Comparison of ENCODE assay signal across 8 mouse cellular contexts in genomic region chr13:81657351-81658052, GRCm38 (mm10). TPM values are rescaled to one million over a fixed set of nuclear protein-coding genes. Genes with fewer than 3 reads are reported as not detected.
DNase-seq lines count a peak whose midpoint lies in the region; ATAC-seq and TF ChIP-seq lines count a peak whose summit lies in the region.

Gene Lysmd3, plus strand, starts transcription at chr13:81657663.

- no peak for TF ChIP-seq EP300 in CH12.LX (IDR thresholded peaks at IDR 0.05; ENCODE audit: low read length)
- no peak for TF ChIP-seq EP300 in heart, postnatal 0 days (IDR thresholded peaks at IDR 0.05; ENCODE audit: low read depth)

- H3K9ac ChIP-seq in CH12.LX (ENCODE audit: insufficient read depth, low read depth): peak within 1 kb of the TSS; percentile 63
- H3K9ac ChIP-seq in forebrain, embryonic 12.5 days: peak within 1 kb of the TSS; percentile 83
- H3K9ac ChIP-seq in heart, postnatal 0 days (replicated peaks; ENCODE audit: low read depth, low read length): peak within 1 kb of the TSS; percentile 92
- H3K9ac ChIP-seq in liver, embryonic 16.5 days (ENCODE audit: low read depth, low read length): peak within 1 kb of the TSS; percentile 96
- peak within 1 kb of the TSS; percentile 91 for H3K9ac ChIP-seq in neural tube, embryonic 13.5 days

- in situ Hi-C loops in CH12.LX (cut with MboI; ENCODE audit: low pct_ligation_motif_present, low pct_unique_long_range_greater_than_20kb, low sequenced_read_pairs): no loop called here

- peak; percentile 99 for ATAC-seq in forebrain, embryonic 12.5 days (ENCODE audit: low FRiP score)
- peak; percentile 100 for ATAC-seq in heart, postnatal 0 days (ENCODE audit: insufficient read depth, low read depth)
- peak; percentile 99 for ATAC-seq in liver, embryonic 16.5 days (ENCODE audit: low read depth)
- peak; percentile 100 for ATAC-seq in neural tube, embryonic 13.5 days (ENCODE audit: low read depth)

- peaks cover 7 to 13% of the 10 kb centered on the region in 2 experiments; a peak in 3 of 4 replicates for H3K4me1 ChIP-seq in CH12.LX (ENCODE audit: control insufficient read depth in 1 of 2, insufficient read depth in 2 of 2)
- peaks cover 20% of the 10 kb centered on the region for H3K4me1 ChIP-seq in forebrain, embryonic 12.5 days
- H3K4me1 ChIP-seq in heart, postnatal 0 days (ENCODE audit: control insufficient read depth, insufficient read depth): peaks cover 11% of the 10 kb centered on the region; the same call in 1 of the 2 replicates
- H3K4me1 ChIP-seq in liver, embryonic 16.5 days (ENCODE audit: control insufficient read depth, low read depth, low read length): peaks cover 13% of the 10 kb centered on the region
- H3K4me1 ChIP-seq in neural tube, embryonic 13.5 days (replicated peaks): peaks cover 18% of the 10 kb centered on the region
- peaks cover 5% of the 10 kb centered on the region for H3K4me1 ChIP-seq in testis, adult 2 months (ENCODE audit: control insufficient read depth, insufficient read depth, low read length)

- peak within 1 kb of the TSS; percentile 25; the same call in 1 of the 2 replicates for H3K27ac ChIP-seq in CH12.LX (ENCODE audit: insufficient read depth, low read depth)
- H3K27ac ChIP-seq in forebrain, embryonic 12.5 days: peak within 1 kb of the TSS; percentile 93
- H3K27ac ChIP-seq in heart, postnatal 0 days (ENCODE audit: low read depth): peak within 1 kb of the TSS; percentile 91
- peak within 1 kb of the TSS; percentile 95 for H3K27ac ChIP-seq in liver, embryonic 16.5 days (ENCODE audit: low read length)
- H3K27ac ChIP-seq in neural tube, embryonic 13.5 days (replicated peaks): peak within 1 kb of the TSS; percentile 92
- H3K27ac ChIP-seq in testis, adult 2 months (ENCODE audit: control insufficient read depth, insufficient read depth, low read depth, low read length): peak within 1 kb of the TSS; percentile 90

- H3K9me3 ChIP-seq in CH12.LX (replicated peaks; ENCODE audit: low read length): peaks cover 4% of the 10 kb centered on the region
- H3K9me3 ChIP-seq in forebrain, embryonic 12.5 days: no peaks in the 10 kb centered on the region
- H3K9me3 ChIP-seq in heart, postnatal 0 days (replicated peaks; ENCODE audit: control insufficient read depth, low read length): no peaks in the 10 kb centered on the region
- H3K9me3 ChIP-seq in liver, embryonic 16.5 days (replicated peaks; ENCODE audit: control insufficient read depth, low read length): no peaks in the 10 kb centered on the region
- no peaks in the 10 kb centered on the region for H3K9me3 ChIP-seq in neural tube, embryonic 13.5 days

- no peak for TF ChIP-seq CTCF in CH12.LX (conservative IDR thresholded peaks at IDR 0.05 in 1 of 2, IDR thresholded peaks at IDR 0.05 in 1 of 2; ENCODE audit: low read depth in 2 of 2, low read length in 2 of 2)
- no peak for TF ChIP-seq CTCF in heart, postnatal 0 days (IDR thresholded peaks at IDR 0.05; ENCODE audit: low read depth)
- no peak for TF ChIP-seq CTCF in testis, adult 2 months (IDR thresholded peaks at IDR 0.05; ENCODE audit: control insufficient read depth, insufficient read depth, insufficient replicate concordance, low read depth, low read length)

- H3K4me3 ChIP-seq in CH12.LX (replicated peaks in 1 of 3; ENCODE audit: low read depth in 2 of 3, low read length in 2 of 3, poor library complexity in 1 of 3): peak within 1 kb of the TSS; percentile 73 to 94 (median 81)
- peak within 1 kb of the TSS; percentile 72 for H3K4me3 ChIP-seq in forebrain, embryonic 12.5 days (replicated peaks)
- peak within 1 kb of the TSS; percentile 95 for H3K4me3 ChIP-seq in heart, postnatal 0 days (ENCODE audit: low read depth, low read length)
- peak within 1 kb of the TSS; percentile 94 for H3K4me3 ChIP-seq in liver, embryonic 16.5 days (ENCODE audit: low read depth, low read length)
- peak within 1 kb of the TSS; percentile 86 for H3K4me3 ChIP-seq in neural tube, embryonic 13.5 days
- H3K4me3 ChIP-seq in testis, adult 2 months (ENCODE audit: control insufficient read depth, low read depth, low read length): peak within 1 kb of the TSS; percentile 93

- peak within 1 kb of the TSS; percentile 91 for H3K4me2 ChIP-seq in CH12.LX (ENCODE audit: insufficient read depth, low read depth, poor library complexity, severe bottlenecking)
- peak within 1 kb of the TSS; percentile 72 for H3K4me2 ChIP-seq in forebrain, embryonic 12.5 days
- H3K4me2 ChIP-seq in heart, postnatal 0 days (ENCODE audit: low read depth, low read length): peak within 1 kb of the TSS; percentile 72
- peak within 1 kb of the TSS; percentile 66 for H3K4me2 ChIP-seq in liver, embryonic 16.5 days (ENCODE audit: low read depth, low read length)
- H3K4me2 ChIP-seq in neural tube, embryonic 13.5 days: peak within 1 kb of the TSS; percentile 82

- TF ChIP-seq RAD21 in CH12.LX (IDR thresholded peaks at IDR 0.05; ENCODE audit: low read depth, low read length): no peak

- peak; percentile 80 for DNase-seq in CH12.LX (ENCODE audit: extremely low read depth)
- DNase-seq in c-Kit-positive CD71-positive TER-119-negative erythroid progenitor cells, embryonic 14.5 days (ENCODE audit: low read depth): peak; percentile 80
- DNase-seq in heart, postnatal 0 days (ENCODE audit: low spot score): peak; percentile 90
- peak; percentile 95 to 97 for DNase-seq in kidney, postnatal 4 days

- dilution Hi-C loops in CH12.LX (cut with MboI; ENCODE audit: extremely low pct_ligation_motif_present, extremely low pct_unique_long_range_greater_than_20kb, low sequenced_read_pairs): no loop called here

- WGBS in forebrain, embryonic 12.5 days: under 1% methylated on average over 69 of the region's 73 CpGs
- WGBS in heart, postnatal 0 days: under 1% methylated on average over 52 of the region's 73 CpGs
- under 1% methylated on average over 73 of the region's 73 CpGs for WGBS in liver, embryonic 16.5 days (ENCODE audit: insufficient replicate concordance)
- WGBS in neural tube, embryonic 13.5 days: 2% methylated on average over 73 of the region's 73 CpGs

- H3K79me2 ChIP-seq in CH12.LX (replicated peaks; ENCODE audit: control insufficient read depth, extremely low read depth, insufficient read depth, poor library complexity, severe bottlenecking): peaks cover 11% of the 10 kb centered on the region

- H3K27me3 ChIP-seq in CH12.LX (replicated peaks): no peaks in the 10 kb centered on the region
- no peaks in the 10 kb centered on the region for H3K27me3 ChIP-seq in forebrain, embryonic 12.5 days
- H3K27me3 ChIP-seq in heart, postnatal 0 days (ENCODE audit: control insufficient read depth, insufficient read depth, low read length): no peaks in the 10 kb centered on the region
- no peaks in the 10 kb centered on the region for H3K27me3 ChIP-seq in liver, embryonic 16.5 days (ENCODE audit: control insufficient read depth, insufficient read depth, low read depth, low read length)
- no peaks in the 10 kb centered on the region for H3K27me3 ChIP-seq in neural tube, embryonic 13.5 days
- no peaks in the 10 kb centered on the region for H3K27me3 ChIP-seq in testis, adult 2 months (ENCODE audit: control insufficient read depth, insufficient read depth, low read length)

- peak; percentile 81 for TF ChIP-seq POLR2A in CH12.LX (IDR thresholded peaks at IDR 0.05; ENCODE audit: low read depth, low read length)
- peak; percentile 88 for TF ChIP-seq POLR2A in testis, adult 2 months (IDR thresholded peaks at IDR 0.05; ENCODE audit: control insufficient read depth, low read depth, low read length)

- H3K36me3 ChIP-seq in CH12.LX (replicated peaks in 1 of 2; ENCODE audit: control insufficient read depth in 1 of 2, insufficient read depth in 1 of 2, low read length in 1 of 2): peaks cover 2 to 3% of the 10 kb centered on the region in 2 experiments
- H3K36me3 ChIP-seq in forebrain, embryonic 12.5 days (replicated peaks): no peaks in the 10 kb centered on the region; the same call in 1 of the 2 replicates
- no peaks in the 10 kb centered on the region for H3K36me3 ChIP-seq in heart, postnatal 0 days (replicated peaks; ENCODE audit: control insufficient read depth, insufficient read depth, low read length)
- H3K36me3 ChIP-seq in liver, embryonic 16.5 days (ENCODE audit: control insufficient read depth, insufficient read depth): no peaks in the 10 kb centered on the region
- H3K36me3 ChIP-seq in neural tube, embryonic 13.5 days: peaks cover 2% of the 10 kb centered on the region; the same call in 1 of the 2 replicates
- no peaks in the 10 kb centered on the region for H3K36me3 ChIP-seq in testis, adult 2 months (ENCODE audit: control insufficient read depth, insufficient read depth, low read length)

TF ChIP-seq in CH12.LX, 34 proteins besides CTCF, POLR2A, EP300 and RAD21 (continues in another document):
- TF ChIP-seq KAT2A (IDR thresholded peaks at IDR 0.05; ENCODE audit: insufficient replicate concordance, low read length) (no peak), IRF4 (IDR thresholded peaks at IDR 0.05; ENCODE audit: low read depth, low read length) (peak; percentile 24; the same call in 1 of the 2 replicates), HCFC1 (IDR thresholded peaks at IDR 0.05; ENCODE audit: low read depth, low read length) (peak; percentile 41; the same call in 1 of the 2 replicates), RCOR1 (conservative IDR thresholded peaks at IDR 0.05; ENCODE audit: low read depth, low read length) (0 out of 2 replicates have a peak, but pooled peaks have one; percentile 28), MAX (IDR thresholded peaks at IDR 0.05; ENCODE audit: low read length) (peak; percentile 23; the same call in 1 of the 2 replicates), CHD2 (IDR thresholded peaks at IDR 0.05; ENCODE audit: low read length) (no peak), USF2 (conservative IDR thresholded peaks at IDR 0.05; ENCODE audit: low read depth, low read length) (no peak), ZNF384 (IDR thresholded peaks at IDR 0.05; ENCODE audit: low read depth, low read length) (no peak), MAZ (IDR thresholded peaks at IDR 0.05; ENCODE audit: low read depth, low read length) (no peak; the same call in 1 of the 2 replicates), POLR2AphosphoS2 (IDR thresholded peaks at IDR 0.05; ENCODE audit: low read depth, low read length) (peak; percentile 54; the same call in 1 of the 2 replicates), PAX5 (IDR thresholded peaks at IDR 0.05; ENCODE audit: low read length) (no peak), TCF12 (IDR thresholded peaks at IDR 0.05; ENCODE audit: low read depth, low read length) (peak; percentile 62)

RNA-seq across cellular contexts. Expression of gene Lysmd3, which starts in this region (rescaled TPM):
- 12.4 and 15.1 TPM in 2 replicates for total RNA-seq in CH12.LX (2012; rRNA removed)
- 17.7 and 19.7 TPM in 2 replicates for total RNA-seq in CH12.LX (2014; rRNA removed)
- 7.3 and 9.0 TPM in 2 replicates for polyA plus RNA-seq in CH12.LX (2012; ENCODE audit: insufficient read length, low read depth)
- polyA plus RNA-seq in forebrain, embryonic 12.5 days (2016; fragmentation: Nextera tagmentation; extraction: Ambion mirVana): 22.2 and 26.3 TPM in 2 replicates
- total RNA-seq in heart, postnatal 0 days (2014; rRNA removed; ENCODE audit: low replicate concordance): 23.8 and 62.8 TPM in 2 replicates
- 14.9 and 16.3 TPM in 2 replicates for polyA plus RNA-seq in heart, postnatal 0 days (2015; fragmentation: Nextera tagmentation; extraction: Ambion mirVana)
- 18.7 and 19.0 TPM in 2 replicates for polyA plus RNA-seq in liver, embryonic 16.5 days (2015; fragmentation: Nextera tagmentation; extraction: Ambion mirVana)
- 18.6 and 22.2 TPM in 2 replicates for polyA plus RNA-seq in neural tube, embryonic 13.5 days (2015; fragmentation: Nextera tagmentation; extraction: Ambion mirVana)
- 3.1 and 3.3 TPM in 2 replicates for polyA plus RNA-seq in testis, adult 2 months (2012; rRNA removed)

Comparison
In these comparisons a context has a peak if more than half of its experiments do, and no peak if none do; other contexts are left out.
1. Peak in every context shown above with its lines: DNase-seq, ATAC-seq, H3K4me3 ChIP-seq and H3K27ac ChIP-seq.
2. H3K27ac ChIP-seq: peak in every context shown above with its lines; median percentile 95 in liver, embryonic 16.5 days; 93 in forebrain, embryonic 12.5 days; 92 in neural tube, embryonic 13.5 days; 91 in heart, postnatal 0 days; 90 in testis, adult 2 months; 25 in CH12.LX.